Mouse (Mus musculus): ENCODE results near the gene Hspa12a.

The Hspa12a gene

GRCm38 (mm10) chr19:58942841-58943828 lies at the start of gene Hspa12a, which contains the start of gene Eno4:
Gene Hspa12a (minus strand): TSS chr19:58943654.
Gene Eno4 (plus strand): TSS chr19:58943425.
- DNase-seq (ENCODE audit: low read depth, low spot score), result peak; percentile 95

GRCm38 (mm10) chr19:58981571-58981970 lies 38.1 kb upstream of the Hspa12a start:
- DNase-seq (ENCODE audit: low read depth, low spot score), result no peak

GRCm38 (mm10) chr19:58980056-58980440 lies 36.6 kb upstream of the Hspa12a start:
- no peak for DNase-seq (ENCODE audit: low read depth, low spot score)

GRCm38 (mm10) chr19:58979436-58980055 lies 36.1 kb upstream of the Hspa12a start:
- DNase-seq (ENCODE audit: low read depth, low spot score), result no peak

- peak; percentile 78 for DNase-seq (ENCODE audit: low read depth, low spot score)
Measured at GRCm38 (mm10) chr19:58978401-58979171, 35.1 kb upstream of the Hspa12a start.

- DNase-seq (ENCODE audit: low read depth, low spot score), result no peak
Measured at GRCm38 (mm10) chr19:58975216-58975863, 31.9 kb upstream of the Hspa12a start.

GRCm38 (mm10) chr19:58974126-58974525 lies 30.7 kb upstream of the Hspa12a start:
- no peak for DNase-seq (ENCODE audit: low read depth, low spot score)

GRCm38 (mm10) chr19:58970826-58971225 lies 27.4 kb upstream of the Hspa12a start:
- DNase-seq (ENCODE audit: low read depth, low spot score), result no peak

GRCm38 (mm10) chr19:58968731-58969506 lies 25.5 kb upstream of the Hspa12a start:
- DNase-seq (ENCODE audit: low read depth, low spot score), result peak; percentile 80

GRCm38 (mm10) chr19:58963011-58963410 lies 19.6 kb upstream of the Hspa12a start:
- DNase-seq (ENCODE audit: low read depth, low spot score), result no peak

- DNase-seq (ENCODE audit: low read depth, low spot score), result no peak
Measured at GRCm38 (mm10) chr19:58954779-58955178, 11.3 kb upstream of the Hspa12a start.

- DNase-seq (ENCODE audit: low read depth, low spot score), result no peak
Measured at GRCm38 (mm10) chr19:58952236-58952635, 8.8 kb upstream of the Hspa12a start.

GRCm38 (mm10) chr19:58951521-58951920 lies 8.1 kb upstream of the Hspa12a start:
- DNase-seq (ENCODE audit: low read depth, low spot score), result no peak

- DNase-seq (ENCODE audit: low read depth, low spot score), result no peak
Measured at GRCm38 (mm10) chr19:58945959-58946358, 2.5 kb upstream of the Hspa12a start.

GRCm38 (mm10) chr19:58933062-58933461 lies 10.4 kb downstream of the Hspa12a start:
- DNase-seq (ENCODE audit: low read depth, low spot score), result no peak

GRCm38 (mm10) chr19:58931081-58931800 lies 12.2 kb downstream of the Hspa12a start:
- peak; percentile 24 for DNase-seq (ENCODE audit: low read depth, low spot score)

GRCm38 (mm10) chr19:58919148-58919547 lies 24.3 kb downstream of the Hspa12a start:
- no peak for DNase-seq (ENCODE audit: low read depth, low spot score)

GRCm38 (mm10) chr19:58918597-58918996 lies 24.9 kb downstream of the Hspa12a start:
- DNase-seq (ENCODE audit: low read depth, low spot score), result peak; percentile 28

- DNase-seq (ENCODE audit: low read depth, low spot score), result no peak
Measured at GRCm38 (mm10) chr19:58913301-58913700, 30.2 kb downstream of the Hspa12a start.

GRCm38 (mm10) chr19:58911386-58911785 lies 32.1 kb downstream of the Hspa12a start:
- DNase-seq (ENCODE audit: low read depth, low spot score), result peak; percentile 69
